In the genomic region with DNA sequence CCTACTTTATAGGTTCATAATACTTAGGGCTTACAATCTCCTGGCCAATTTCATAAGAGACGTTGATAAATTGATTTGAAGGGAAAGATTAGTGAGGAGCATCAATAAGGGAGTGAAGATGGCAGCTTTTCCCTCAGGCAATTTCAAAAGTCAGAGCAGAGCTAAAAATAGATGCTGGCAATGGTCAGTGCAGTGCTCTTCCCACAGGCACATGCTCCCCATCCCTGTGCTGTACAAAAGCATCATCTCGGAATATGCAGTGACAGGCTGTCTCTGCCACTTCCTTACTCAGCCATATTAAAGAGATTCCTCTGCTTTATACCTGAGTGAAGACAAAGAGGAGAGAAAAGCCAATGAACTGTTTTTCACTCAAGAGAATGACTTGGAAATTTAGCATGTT, we compare ENCODE assay signal across 19 mouse cellular contexts. TPM values are rescaled to one million over a fixed set of nuclear protein-coding genes. Genes with fewer than 3 reads are reported as not detected.
DNase-seq lines count a peak whose midpoint lies in the region; ATAC-seq and TF ChIP-seq lines count a peak whose summit lies in the region.
"Had no signal": no experiment of that assay in that cellular context is flagged by ENCODE, and none has a peak within 500 bp of the region (broad histone marks: within the 10 kb centered on the region; RNA-seq: fewer than 3 reads in every experiment).

No protein-coding gene starts in this region.

- H3K9me3 ChIP-seq in midbrain, postnatal 0 days (ENCODE audit: low read length) = no peaks in the 10 kb centered on the region
- H3K9me3 ChIP-seq in heart, embryonic 11.5 days (replicated peaks; ENCODE audit: control insufficient read depth, low read length) = no peaks in the 10 kb centered on the region
- H3K9me3 ChIP-seq: liver, embryonic 12.5 days; midbrain, embryonic 12.5 days; stomach, embryonic 15.5 days had no signal

- DNase-seq in cerebellum, postnatal 4 days (ENCODE audit: low spot score in 2 of 2) = no peak
- DNase-seq in cerebellum, adult 11-12 months = peak; percentile 66
- DNase-seq in cerebellum, postnatal 25 days = peak; percentile 43 to 62
- DNase-seq in midbrain, postnatal 0 days (ENCODE audit: low spot score) = peak; percentile 34
- DNase-seq in urinary bladder, adult 18-20 months (ENCODE audit: low spot score in 2 of 2) = no peak
- no peak for DNase-seq in thymus, adult 18-20 months
- DNase-seq: adrenal gland, adult 2 months; gastrocnemius, postnatal 14 days; heart, adult 2 months; lung, embryonic 14.5 days; lung, postnatal 4 days had no signal

- ATAC-seq in cerebellum, adult (ENCODE audit: insufficient number of reproducible peaks, low FRiP score, low TSS enrichment) = peak; percentile 99
- 0 out of 2 replicates have a peak, but pooled peaks have one; percentile 56 for ATAC-seq in midbrain, postnatal 0 days (ENCODE audit: low FRiP score)
- no peak for ATAC-seq in heart, embryonic 11.5 days (replicated peaks; ENCODE audit: insufficient number of reproducible peaks, low FRiP score, low TSS enrichment)
- ATAC-seq: liver, embryonic 12.5 days had no signal

- H3K4me1 ChIP-seq in midbrain, postnatal 0 days (ENCODE audit: insufficient read depth, low read length) = no peaks in the 10 kb centered on the region
- H3K4me1 ChIP-seq in heart, embryonic 11.5 days (ENCODE audit: control insufficient read depth, insufficient read depth, low read length) = no peaks in the 10 kb centered on the region
- H3K4me1 ChIP-seq: liver, embryonic 12.5 days; midbrain, embryonic 12.5 days; stomach, embryonic 15.5 days had no signal

- no peak overlapping the region for H3K4me3 ChIP-seq in midbrain, postnatal 0 days (ENCODE audit: low read depth, low read length)
- H3K4me3 ChIP-seq in heart, embryonic 11.5 days (ENCODE audit: low read depth, low read length) = no peak overlapping the region
- H3K4me3 ChIP-seq: heart, adult 2 months; liver, embryonic 12.5 days; midbrain, embryonic 12.5 days; stomach, embryonic 15.5 days had no signal

- TF ChIP-seq CTCF in midbrain, postnatal 0 days (IDR thresholded peaks at IDR 0.05) = no peak

- no peaks in the 10 kb centered on the region for H3K27me3 ChIP-seq in midbrain, postnatal 0 days (ENCODE audit: insufficient read depth, low read length)
- no peaks in the 10 kb centered on the region for H3K27me3 ChIP-seq in heart, embryonic 11.5 days (ENCODE audit: control insufficient read depth, insufficient read depth, low read length)
- H3K27me3 ChIP-seq: liver, embryonic 12.5 days; midbrain, embryonic 12.5 days; stomach, embryonic 15.5 days had no signal

- WGBS in midbrain, postnatal 0 days = 29% methylated on average over 2 of the region's 2 CpGs
- WGBS in heart, embryonic 11.5 days (ENCODE audit: insufficient replicate concordance) = 51% methylated on average over 2 of the region's 2 CpGs

- H3K36me3 ChIP-seq in midbrain, postnatal 0 days (ENCODE audit: insufficient read depth, low read length) = no peaks in the 10 kb centered on the region
- H3K36me3 ChIP-seq in heart, embryonic 11.5 days (ENCODE audit: control insufficient read depth, insufficient read depth, low read length) = no peaks in the 10 kb centered on the region
- H3K36me3 ChIP-seq: liver, embryonic 12.5 days; midbrain, embryonic 12.5 days; stomach, embryonic 15.5 days had no signal

- H3K27ac ChIP-seq in midbrain, postnatal 0 days (ENCODE audit: low read depth, low read length) = no peak overlapping the region
- H3K27ac ChIP-seq in heart, embryonic 11.5 days (ENCODE audit: low read depth, low read length) = no peak overlapping the region
- H3K27ac ChIP-seq: heart, adult 2 months; kidney, postnatal 0 days; liver, embryonic 12.5 days; midbrain, embryonic 12.5 days; stomach, embryonic 15.5 days had no signal

- H3K4me2 ChIP-seq in midbrain, postnatal 0 days (ENCODE audit: low read depth, low read length, poor library complexity, severe bottlenecking) = no peak overlapping the region
- H3K4me2 ChIP-seq in heart, embryonic 11.5 days = no peak overlapping the region
- H3K4me2 ChIP-seq: liver, embryonic 12.5 days; lung, embryonic 14.5 days; midbrain, embryonic 12.5 days; stomach, embryonic 15.5 days had no signal

- no peak overlapping the region for H3K9ac ChIP-seq in midbrain, postnatal 0 days (replicated peaks; ENCODE audit: low read length, poor library complexity, severe bottlenecking)
- H3K9ac ChIP-seq in heart, embryonic 11.5 days (ENCODE audit: low read depth, low read length) = no peak overlapping the region
- H3K9ac ChIP-seq: liver, embryonic 12.5 days; lung, embryonic 14.5 days; midbrain, embryonic 12.5 days; stomach, embryonic 15.5 days had no signal

RNA-seq across cellular contexts. Expression of a gene that starts 36.0 kb away (rescaled TPM):
- 64.6 and 82.5 TPM in 2 replicates for total RNA-seq in midbrain, postnatal 0 days (2014; rRNA removed)
- 90.5 and 100 TPM in 2 replicates for polyA plus RNA-seq in midbrain, postnatal 0 days (2015; fragmentation: Nextera tagmentation; extraction: Ambion mirVana)
- polyA plus RNA-seq in heart, embryonic 11.5 days (2014; fragmentation: Nextera tagmentation; extraction: Ambion mirVana) = 1.4 and 1.7 TPM in 2 replicates
- total RNA-seq: MEL had no signal
- polyA plus RNA-seq: spleen, adult 2 months had no signal

Comparison
In these comparisons a context has a peak if more than half of its experiments do, and no peak if none do; other contexts are left out.
1. DNase-seq: peak in cerebellum, adult 11-12 months (single experiment), cerebellum, postnatal 25 days (2 of 2) and midbrain, postnatal 0 days (single experiment); none in cerebellum, postnatal 4 days (0 of 2), urinary bladder, adult 18-20 months (0 of 2) and thymus, adult 18-20 months (0 of 2).
2. RNA of a gene that starts 36.0 kb away (polyA plus RNA-seq): 90.5 to 100 TPM in midbrain, postnatal 0 days; 1.4 to 1.7 TPM in heart, embryonic 11.5 days; every median in the first group is over 10 times any median in the second.